Mouse (Mus musculus) thymus, adult 2 months (tissue): ENCODE results near the gene Nip7. TPM values are rescaled to one million over a fixed set of nuclear protein-coding genes. Genes with fewer than 3 reads are reported as not detected.
A peak's percentile ranks its signal among the peaks of the same experiment; 100 is the strongest.

Source experiments
- DNase-seq: peaks from one replicate; pipeline ENCODE4 v3.0.0; 2021
- H3K27ac ChIP-seq: fragments of 200-500 bp; 2 replicates; pipeline ENCODE4 v1.5.1; 2012; ENCODE audit warnings: low read length, control low read depth; ENCODE audit not compliant: control insufficient read depth, insufficient read depth
- H3K27me3 ChIP-seq: fragments of 200-500 bp; 2 replicates; pipeline ENCODE4 v1.6.1; 2012; ENCODE audit warnings: mild to moderate bottlenecking, low read length, moderate library complexity, mixed read lengths; ENCODE audit not compliant: control insufficient read depth, insufficient read depth
- H3K36me3 ChIP-seq: fragments of 200-500 bp; 2 replicates; pipeline ENCODE4 v1.6.1; 2012; ENCODE audit warnings: mild to moderate bottlenecking, low read length, moderate library complexity; ENCODE audit not compliant: control insufficient read depth, insufficient read depth
- H3K4me1 ChIP-seq: fragments of 200-500 bp; replicated peaks from 2 replicates; pipeline ENCODE4 v1.6.1; 2012; ENCODE audit warnings: low read length; ENCODE audit not compliant: control insufficient read depth, insufficient read depth
- H3K4me3 ChIP-seq: fragments of 200-500 bp; 2 replicates; pipeline ENCODE4 v1.5.1; 2012; ENCODE audit warnings: mild to moderate bottlenecking, low read length, control low read depth, moderate library complexity; ENCODE audit not compliant: control insufficient read depth, insufficient read depth
- CTCF ChIP-seq: fragments of 200-500 bp; IDR thresholded peaks from 2 replicates; pipeline ENCODE4 v1.5.1; 2012; ENCODE audit warnings: mild to moderate bottlenecking, control low read depth, low read length, moderate library complexity, borderline replicate concordance; ENCODE audit not compliant: control insufficient read depth, poor library complexity, insufficient read depth; ENCODE audit errors: extremely low read depth
- POLR2A ChIP-seq: fragments of 200-500 bp; IDR thresholded peaks from 2 replicates; pipeline ENCODE4 v1.6.1; 2012; ENCODE audit warnings: mild to moderate bottlenecking, low read length, control low read depth, moderate library complexity; ENCODE audit not compliant: control insufficient read depth, poor library complexity, insufficient read depth; ENCODE audit errors: extremely low read depth
- WGBS: fragments of 180-500 bp; shearing (Covaris S2); methylation state at CpG from one replicate; pipeline ENCODE4 v1.1.7; 2018; 5-methylcytosine and 5-hydroxymethylcytosine counted together
- polyA plus RNA-seq: library from polyadenylated mRNA; depleted of rRNA; stranded (reverse); fragments of >200 nt; gene quantifications from 2 replicates; pipeline ENCODE4 v1.2.3, GENCODE M21; 2012; rRNA removed

Gene Nip7
- polyA plus RNA-seq: 34.1 and 38.4 TPM in 2 replicates

GRCm38 (mm10) chr8:107056076-107056972, at the start of gene Nip7, which contains the start of gene Cog8:
Nip7 (plus strand) TSS chr8:107056877.
Cog8 (minus strand) TSS chr8:107056689.
- DNase-seq: peak; percentile 94
- Histone ChIP-seq H3K4me1 (peaks cover 6% of the 10 kb centered on the region), H3K36me3 (peaks cover 23% of the 10 kb centered on the region), H3K4me3 (peak within 1 kb of the TSS; percentile 70), H3K27ac (no peak within 1 kb of the TSS), H3K27me3 (no peaks in the 10 kb centered on the region)
- TF ChIP-seq CTCF (peak; percentile 38; the same call in 1 of the 2 replicates), POLR2A (peak; percentile 89)
- WGBS: under 1% methylated on average over 88 of the region's 88 CpGs

- Histone ChIP-seq H3K36me3 (no peaks in the 10 kb centered on the region), H3K27me3 (no peaks in the 10 kb centered on the region), H3K4me3 (no peak overlapping the region), H3K4me1 (no peaks in the 10 kb centered on the region), H3K27ac (no peak overlapping the region)
- WGBS: 95% methylated on average over 3 of the region's 3 CpGs
- DNase-seq: no peak
- TF ChIP-seq CTCF (no peak), POLR2A (no peak)
Observed at GRCm38 (mm10) chr8:107007795-107008194, 48.9 kb upstream of the Nip7 start.

- Histone ChIP-seq H3K27me3 (no peaks in the 10 kb centered on the region), H3K4me3 (no peak overlapping the region), H3K36me3 (no peaks in the 10 kb centered on the region), H3K27ac (no peak overlapping the region), H3K4me1 (no peaks in the 10 kb centered on the region)
- TF ChIP-seq CTCF: no peak
- no peak for TF ChIP-seq POLR2A
- WGBS: 96% methylated on average over 2 of the region's 2 CpGs
- no peak for DNase-seq
Observed at GRCm38 (mm10) chr8:107012666-107013065, 44.0 kb upstream of the Nip7 start.

- H3K27ac ChIP-seq: no peak overlapping the region
- H3K36me3 ChIP-seq: no peaks in the 10 kb centered on the region
- TF ChIP-seq CTCF (no peak), POLR2A (no peak)
- WGBS: 93% methylated on average over 1 of the region's 1 CpGs
- no peaks in the 10 kb centered on the region for H3K4me1 ChIP-seq
- no peaks in the 10 kb centered on the region for H3K27me3 ChIP-seq
- no peak for DNase-seq
- no peak overlapping the region for H3K4me3 ChIP-seq
Observed at GRCm38 (mm10) chr8:107014915-107015314, 41.8 kb upstream of the Nip7 start.

- no peak for TF ChIP-seq CTCF
- no peaks in the 10 kb centered on the region for H3K36me3 ChIP-seq
- no peak overlapping the region for H3K27ac ChIP-seq
- H3K4me1 ChIP-seq: no peaks in the 10 kb centered on the region
- no peak overlapping the region for H3K4me3 ChIP-seq
- 89% methylated on average over 8 of the region's 8 CpGs for WGBS
- H3K27me3 ChIP-seq: no peaks in the 10 kb centered on the region
- no peak for DNase-seq
Observed at GRCm38 (mm10) chr8:107023479-107023878, 33.2 kb upstream of the Nip7 start.

- Histone ChIP-seq H3K4me3 (no peak overlapping the region), H3K4me1 (peaks cover 8% of the 10 kb centered on the region), H3K36me3 (no peaks in the 10 kb centered on the region), H3K27ac (no peak overlapping the region), H3K27me3 (no peaks in the 10 kb centered on the region)
- no peak for TF ChIP-seq POLR2A
- 94% methylated on average over 3 of the region's 3 CpGs for WGBS
- DNase-seq: no peak
Observed at GRCm38 (mm10) chr8:107029310-107029709, 27.4 kb upstream of the Nip7 start.
